Mouse (Mus musculus) hindbrain, embryonic 15.5 days (tissue): ENCODE measurements around the gene Pigz. TPM values are rescaled to one million over a fixed set of nuclear protein-coding genes. Genes with fewer than 3 reads are reported as not detected.
"Not testable (repeated sequence)": the region's sequence is repeated elsewhere in the genome, so short reads cannot be mapped to it uniquely, and the experiment has no call there.

ENCODE experiments used
- ATAC-seq: fragments of 200-750 bp; cut with Nextera tagmentation; 2 replicates; pipeline ENCODE4 v1.8.0; 2017; ENCODE audit warnings: low read depth, moderate number of reproducible peaks, moderate TSS enrichment; ENCODE audit not compliant: low FRiP score
- H3K27ac ChIP-seq: fragments of 300-500 bp; sonication (generic); replicated peaks from 2 replicates; pipeline ENCODE4 v1.5.1; 2015; ENCODE audit warnings: mild to moderate bottlenecking, inconsistent platforms
- H3K27me3 ChIP-seq: fragments of 300-500 bp; sonication (generic); 2 replicates; pipeline ENCODE4 v1.6.1; 2015; ENCODE audit warnings: control low read depth, inconsistent platforms
- H3K36me3 ChIP-seq: fragments of 300-500 bp; sonication (generic); 2 replicates; pipeline ENCODE4 v1.6.1; 2015; ENCODE audit warnings: control low read depth, inconsistent platforms
- H3K4me1 ChIP-seq: fragments of 300-500 bp; sonication (generic); replicated peaks from 2 replicates; pipeline ENCODE4 v1.6.1; 2015; ENCODE audit warnings: control low read depth, inconsistent platforms
- H3K4me2 ChIP-seq: fragments of 300-500 bp; sonication (generic); 2 replicates; pipeline ENCODE4 v1.6.1; 2015; ENCODE audit warnings: moderate library complexity, mild to moderate bottlenecking, inconsistent platforms
- H3K4me3 ChIP-seq: fragments of 300-500 bp; sonication (generic); 2 replicates; pipeline ENCODE4 v1.5.1; 2015; ENCODE audit warnings: mild to moderate bottlenecking, inconsistent platforms
- H3K9ac ChIP-seq: fragments of 300-500 bp; sonication (generic); 2 replicates; pipeline ENCODE4 v1.6.1; 2015; ENCODE audit warnings: inconsistent platforms
- H3K9me3 ChIP-seq: fragments of 300-500 bp; sonication (generic); 2 replicates; pipeline ENCODE4 v1.6.1; 2016; ENCODE audit warnings: control low read depth, inconsistent platforms
- WGBS: fragments of 180-500 bp; shearing (Covaris S2); methylation state at CpG from one replicate; pipeline ENCODE4 v1.1.7; 2015; 5-methylcytosine and 5-hydroxymethylcytosine counted together
- polyA plus RNA-seq: library from polyadenylated mRNA; unstranded; fragments of >200 nt; fragmentation: Nextera tagmentation; extraction: Ambion mirVana; gene quantifications from 2 replicates; pipeline ENCODE4 v1.2.1, GENCODE M21; 2015

Gene Pigz
- polyA plus RNA-seq, 1 experiment from 2014 or later: 4.8 TPM

DNA sequence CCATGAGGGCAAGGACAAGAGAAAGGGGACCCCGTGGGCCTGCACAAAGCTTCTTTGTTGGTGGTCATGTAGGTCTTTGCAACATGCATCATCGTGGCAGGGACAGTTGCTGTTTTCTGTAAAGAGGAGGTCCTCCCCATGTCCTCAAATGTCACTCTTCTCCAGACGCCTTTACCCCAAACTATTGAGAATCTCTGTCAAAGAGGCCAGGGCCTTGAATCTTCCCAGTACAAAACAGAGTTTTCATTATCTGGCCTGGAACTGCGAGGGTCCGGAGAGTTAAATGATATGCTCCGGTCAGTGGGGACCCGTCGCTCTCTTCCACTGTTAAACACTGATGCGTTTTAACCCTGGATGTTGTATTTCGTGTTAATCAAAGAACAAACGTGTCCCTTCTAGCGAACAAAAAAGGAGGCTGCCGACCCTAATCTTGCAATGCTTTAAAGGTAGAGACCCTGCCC lies 929 bp downstream of the Pigz start:
- H3K27ac ChIP-seq: peak overlapping the region; percentile 93
- ATAC-seq: no peak

DNA sequence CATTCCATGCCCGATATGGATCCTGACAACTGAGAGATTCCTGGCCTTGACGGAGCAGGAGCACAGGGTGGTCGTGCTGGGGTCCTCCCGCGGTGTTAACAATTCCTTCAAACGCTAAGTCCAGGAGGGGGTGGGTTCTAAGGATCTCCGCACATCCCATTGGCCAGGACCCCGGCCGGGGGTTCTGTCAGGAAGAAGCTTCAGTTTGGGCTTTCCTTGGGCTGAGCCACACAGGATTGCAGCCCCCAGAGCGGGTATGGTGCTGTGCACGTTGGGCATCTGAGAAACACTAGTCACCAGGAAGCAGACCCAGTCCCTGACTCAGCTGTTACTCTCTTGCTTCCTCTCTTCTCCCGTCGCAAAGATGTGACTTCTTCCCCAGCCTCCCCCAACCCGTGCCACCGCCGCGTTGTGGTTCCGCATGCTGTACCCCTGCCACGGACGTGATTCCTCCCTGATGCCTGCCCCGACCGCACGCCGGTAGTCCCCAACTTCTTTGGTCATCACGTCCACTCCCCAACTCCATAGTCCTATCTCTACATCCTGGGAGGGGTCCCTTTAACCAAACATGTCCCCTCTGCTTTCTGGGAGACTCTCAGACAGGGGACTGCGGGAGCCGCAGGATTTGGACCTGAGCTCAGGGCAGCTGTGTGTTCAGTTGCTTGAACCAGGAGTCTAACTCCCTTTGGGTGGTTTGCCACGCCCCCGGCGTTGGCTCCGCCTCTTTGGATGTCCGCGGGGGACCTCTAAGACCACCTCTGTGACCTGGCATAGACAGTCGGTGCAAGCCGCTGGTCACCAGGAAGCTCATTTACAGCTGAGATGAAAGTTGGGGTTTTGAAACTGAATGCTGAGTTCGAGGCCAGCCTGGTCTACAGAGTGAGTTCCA lies 1.7 kb downstream of the Pigz start:
- Histone ChIP-seq H3K27me3 (no peaks in the 10 kb centered on the region), H3K36me3 (no peaks in the 10 kb centered on the region), H3K4me2 (peak overlapping the region; percentile 78), H3K4me1 (peaks cover 34% of the 10 kb centered on the region), H3K9me3 (no peaks in the 10 kb centered on the region), H3K9ac (peak overlapping the region; percentile 47), H3K4me3 (peak overlapping the region; percentile 37), H3K27ac (peak overlapping the region; percentile 93)
- ATAC-seq: peak; percentile 7; the same call in 1 of the 2 replicates
- WGBS: 4% methylated on average over 36 of the region's 36 CpGs

More for the DNA sequence above, 929 bp downstream of the Pigz start:
- Histone ChIP-seq H3K4me1 (peaks cover 34% of the 10 kb centered on the region), H3K27me3 (no peaks in the 10 kb centered on the region), H3K9ac (peak overlapping the region; percentile 47), H3K4me2 (peak overlapping the region; percentile 78), H3K9me3 (no peaks in the 10 kb centered on the region), H3K4me3 (peak overlapping the region; percentile 37), H3K36me3 (no peaks in the 10 kb centered on the region)
- 8% methylated on average over 13 of the region's 13 CpGs for WGBS

DNA sequence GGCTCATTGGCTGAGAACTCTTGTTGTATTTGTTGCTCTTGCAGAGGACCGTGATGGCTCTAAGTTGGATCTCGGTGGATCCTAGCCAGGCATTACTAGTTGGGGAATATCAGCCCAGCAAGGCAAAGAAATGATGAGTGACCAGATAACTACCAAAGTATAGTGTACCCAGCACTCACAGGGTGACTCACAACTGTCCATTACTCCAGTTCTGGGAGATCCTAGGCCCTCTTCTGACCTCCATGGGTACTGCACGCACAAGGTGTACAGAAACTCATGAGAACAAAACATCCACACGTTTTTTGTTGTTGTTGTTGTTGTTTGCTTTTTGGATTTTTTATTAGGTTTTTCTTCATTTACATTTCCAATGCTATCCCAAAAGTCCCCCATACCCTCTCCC lies 2.9 kb downstream of the Pigz start:
- H3K4me3 ChIP-seq: no peak overlapping the region
- peaks cover 34% of the 10 kb centered on the region for H3K4me1 ChIP-seq
- H3K36me3 ChIP-seq: no peaks in the 10 kb centered on the region
- no peaks in the 10 kb centered on the region for H3K27me3 ChIP-seq
- H3K27ac ChIP-seq: no peak overlapping the region
- 88% methylated on average over 4 of the region's 4 CpGs for WGBS
- no peak overlapping the region for H3K9ac ChIP-seq
- no peak overlapping the region for H3K4me2 ChIP-seq
- no peaks in the 10 kb centered on the region for H3K9me3 ChIP-seq
- ATAC-seq: no peak

DNA sequence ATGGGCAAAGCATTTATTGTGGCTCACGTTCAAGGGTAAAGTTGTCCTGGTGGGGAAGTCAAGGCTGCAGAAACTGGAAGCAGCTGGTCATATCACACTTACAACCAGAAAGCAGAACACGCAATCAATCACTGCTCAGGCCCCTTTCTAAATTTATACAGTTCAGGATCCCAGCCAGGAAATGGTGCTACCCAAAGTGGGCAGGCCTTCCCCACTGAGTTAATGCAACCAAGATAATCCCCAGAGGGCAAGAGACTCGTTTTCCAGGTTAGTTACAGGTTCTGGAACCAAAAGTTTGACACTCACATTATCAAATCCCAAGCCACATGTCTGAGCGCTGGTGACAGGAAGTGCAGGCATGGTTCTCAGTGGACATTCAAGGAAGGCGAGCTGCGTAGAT lies 5.2 kb downstream of the Pigz start:
- no peak overlapping the region for H3K4me2 ChIP-seq
- WGBS: 77% methylated on average over 6 of the region's 6 CpGs
- H3K9ac ChIP-seq: no peak overlapping the region
- H3K27me3 ChIP-seq: no peaks in the 10 kb centered on the region
- no peak for ATAC-seq
- H3K36me3 ChIP-seq: no peaks in the 10 kb centered on the region
- H3K4me3 ChIP-seq: no peak overlapping the region
- peaks cover 22% of the 10 kb centered on the region for H3K4me1 ChIP-seq
- H3K9me3 ChIP-seq: no peaks in the 10 kb centered on the region
- H3K27ac ChIP-seq: no peak overlapping the region

DNA sequence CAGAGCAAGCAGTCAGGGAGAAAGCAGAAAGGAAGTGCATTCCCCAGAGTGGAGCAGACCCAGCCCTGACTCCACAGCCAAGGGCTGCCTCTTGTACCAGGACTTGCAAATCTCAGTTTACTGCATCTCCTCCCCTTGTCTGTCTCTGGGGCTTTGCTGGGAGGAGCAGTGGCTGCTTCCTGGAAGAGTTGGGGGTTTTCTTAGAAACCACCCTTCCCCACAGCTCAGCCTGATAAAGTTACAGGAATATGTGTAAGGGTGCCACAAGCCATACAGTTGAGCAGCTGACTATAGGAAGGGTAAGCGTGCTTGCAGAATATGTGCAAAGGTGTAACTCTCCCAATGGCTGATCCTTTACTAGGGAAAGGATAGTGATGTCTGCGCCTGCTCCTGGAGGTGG lies 6.9 kb downstream of the Pigz start:
- no peak for ATAC-seq
- 70% methylated on average over 2 of the region's 2 CpGs for WGBS
- H3K4me3 ChIP-seq: no peak overlapping the region

DNA sequence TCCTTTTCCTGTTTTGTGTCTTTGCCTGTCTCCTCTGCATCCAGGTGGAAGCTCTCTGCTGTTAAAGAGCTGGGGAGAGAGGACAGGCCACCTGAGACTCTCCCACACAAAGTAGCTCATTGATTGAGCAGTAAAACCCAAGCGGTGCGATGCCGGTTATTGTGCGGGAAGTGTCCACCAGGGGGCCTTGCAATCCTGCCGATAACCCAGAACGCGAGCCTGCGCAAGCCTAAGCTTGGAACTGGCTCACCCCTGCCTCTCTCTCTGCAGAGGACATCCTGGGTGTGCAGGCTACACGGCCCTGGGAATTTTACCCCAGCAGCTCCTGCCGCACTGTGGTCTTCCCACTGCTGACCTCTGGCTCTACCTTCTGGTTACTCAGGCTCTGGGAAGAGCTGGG lies 10.3 kb downstream of the Pigz start:
- no peaks in the 10 kb centered on the region for H3K36me3 ChIP-seq
- ATAC-seq: no peak
- no peak overlapping the region for H3K27ac ChIP-seq
- H3K9ac ChIP-seq: no peak overlapping the region
- H3K4me1 ChIP-seq: peaks cover 40% of the 10 kb centered on the region
- H3K4me2 ChIP-seq: no peak overlapping the region
- WGBS: 4% methylated on average over 10 of the region's 10 CpGs
- H3K9me3 ChIP-seq: no peaks in the 10 kb centered on the region
- no peak overlapping the region for H3K4me3 ChIP-seq
- no peaks in the 10 kb centered on the region for H3K27me3 ChIP-seq

More for the DNA sequence above, 6.9 kb downstream of the Pigz start:
- Histone ChIP-seq H3K4me1 (peaks cover 20% of the 10 kb centered on the region), H3K9me3 (no peaks in the 10 kb centered on the region), H3K36me3 (no peaks in the 10 kb centered on the region), H3K4me2 (no peak overlapping the region), H3K9ac (no peak overlapping the region), H3K27me3 (no peaks in the 10 kb centered on the region), H3K27ac (no peak overlapping the region)

DNA sequence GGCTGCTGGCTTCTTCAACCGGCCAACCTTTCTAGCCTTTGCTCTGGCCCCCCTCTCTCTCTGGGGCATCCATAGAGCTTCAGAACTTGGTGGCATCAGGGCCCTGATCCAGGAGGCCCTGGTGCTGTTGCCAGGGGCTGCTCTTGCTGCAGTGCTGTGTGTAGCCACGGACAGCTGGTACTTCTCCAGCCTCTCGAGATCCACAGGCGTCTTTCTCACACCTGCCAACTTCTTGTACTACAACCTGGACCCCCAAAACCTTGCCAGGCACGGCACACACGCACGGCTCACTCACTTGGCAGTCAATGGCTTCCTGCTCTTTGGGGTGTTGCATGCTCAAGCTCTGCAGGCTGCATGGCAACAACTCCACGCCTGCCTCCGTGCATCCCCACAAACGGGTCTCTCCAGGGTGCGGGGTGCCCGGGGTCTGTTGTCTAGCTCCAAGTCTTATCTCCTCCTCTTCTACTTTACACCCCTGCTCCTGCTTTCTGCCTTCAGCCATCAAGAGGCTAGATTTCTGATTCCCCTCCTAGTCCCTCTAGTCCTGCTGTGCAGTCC lies 11.1 kb downstream of the Pigz start:
- Histone ChIP-seq H3K9me3 (no peaks in the 10 kb centered on the region), H3K4me3 (no peak overlapping the region), H3K4me2 (no peak overlapping the region), H3K9ac (no peak overlapping the region), H3K27ac (no peak overlapping the region), H3K4me1 (peaks cover 48% of the 10 kb centered on the region), H3K36me3 (no peaks in the 10 kb centered on the region), H3K27me3 (no peaks in the 10 kb centered on the region)
- no peak for ATAC-seq
- WGBS: 88% methylated on average over 12 of the region's 12 CpGs

DNA sequence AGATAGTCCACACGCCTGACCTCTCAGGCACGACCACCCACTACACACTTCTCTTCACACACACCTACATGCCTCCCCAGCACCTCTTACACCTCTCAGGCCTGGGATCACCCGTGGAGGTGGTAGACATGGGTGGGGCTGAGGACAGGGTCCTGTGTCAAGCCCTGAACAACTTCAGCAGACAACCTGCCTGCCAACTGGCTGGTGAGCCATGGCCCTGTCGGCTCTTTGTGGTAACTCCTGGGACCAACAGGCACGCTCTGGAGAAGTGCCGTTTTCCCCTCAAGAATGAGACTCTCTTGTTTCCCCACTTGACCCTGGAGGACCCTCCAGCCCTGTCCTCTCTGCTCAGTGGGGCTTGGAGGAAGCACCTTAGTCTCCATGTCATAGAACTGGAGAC lies 11.7 kb downstream of the Pigz start:
- Histone ChIP-seq H3K36me3 (no peaks in the 10 kb centered on the region), H3K9ac (no peak overlapping the region), H3K27ac (no peak overlapping the region), H3K4me1 (peaks cover 52% of the 10 kb centered on the region), H3K4me3 (no peak overlapping the region), H3K4me2 (no peak overlapping the region), H3K27me3 (no peaks in the 10 kb centered on the region), H3K9me3 (no peaks in the 10 kb centered on the region)
- WGBS: 88% methylated on average over 6 of the region's 6 CpGs
- ATAC-seq: no peak

DNA sequence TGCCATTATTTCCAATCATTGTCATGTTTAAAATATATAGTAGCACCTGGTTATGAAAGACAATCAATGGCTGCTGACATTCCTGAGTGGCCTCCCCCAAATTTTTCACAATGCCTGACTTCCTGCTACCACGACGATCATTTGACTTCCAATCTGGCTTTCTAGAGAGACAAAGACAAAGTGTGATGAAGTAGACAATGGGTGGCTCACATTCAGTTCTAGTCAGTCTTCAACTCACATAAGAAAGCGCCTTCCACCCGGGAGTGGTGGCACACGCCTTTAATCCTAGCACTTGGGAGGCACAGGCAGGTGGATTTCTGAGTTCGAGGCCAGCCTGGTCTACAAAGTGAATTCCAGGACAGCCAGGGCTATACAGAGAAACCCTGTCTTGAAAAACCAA lies 12.3 kb downstream of the Pigz start:
- 87% methylated on average over 6 of the region's 6 CpGs for WGBS
- not testable (repeated sequence) for ATAC-seq, H3K9ac ChIP-seq, H3K27ac ChIP-seq, H3K9me3 ChIP-seq, H3K27me3 ChIP-seq, H3K36me3 ChIP-seq, H3K4me3 ChIP-seq
- H3K4me1 ChIP-seq: peaks cover 52% of the 10 kb centered on the region
- peak overlapping the region; percentile 83; the same call in 1 of the 2 replicates for H3K4me2 ChIP-seq

DNA sequence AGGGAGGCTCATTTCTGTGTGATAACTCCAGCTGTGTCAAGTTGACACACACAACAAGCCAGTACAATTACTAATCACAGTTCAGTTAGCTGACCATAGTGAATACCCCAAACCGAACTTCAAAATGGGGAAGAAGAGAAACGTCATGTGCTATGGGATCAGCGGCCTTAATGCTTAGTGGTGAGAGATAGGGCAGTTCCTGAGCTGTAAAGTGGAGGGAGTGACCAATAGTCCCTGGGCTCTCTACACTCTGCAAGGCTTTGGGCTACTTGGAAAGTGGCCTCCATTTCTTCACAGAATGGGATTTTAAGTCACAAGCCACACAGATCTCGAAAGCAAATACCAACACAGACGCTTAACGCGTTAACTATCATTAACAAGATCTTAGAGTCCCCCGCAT lies 13.7 kb downstream of the Pigz start:
- Histone ChIP-seq H3K36me3 (peaks cover 6% of the 10 kb centered on the region; the same call in 1 of the 2 replicates), H3K4me2 (peak overlapping the region; percentile 83), H3K4me1 (peaks cover 52% of the 10 kb centered on the region), H3K9me3 (no peaks in the 10 kb centered on the region), H3K4me3 (peak overlapping the region; percentile 96), H3K27me3 (no peaks in the 10 kb centered on the region), H3K9ac (peak overlapping the region; percentile 92), H3K27ac (peak overlapping the region; percentile 95)
- WGBS: 33% methylated on average over 8 of the region's 8 CpGs
- ATAC-seq: no peak

DNA sequence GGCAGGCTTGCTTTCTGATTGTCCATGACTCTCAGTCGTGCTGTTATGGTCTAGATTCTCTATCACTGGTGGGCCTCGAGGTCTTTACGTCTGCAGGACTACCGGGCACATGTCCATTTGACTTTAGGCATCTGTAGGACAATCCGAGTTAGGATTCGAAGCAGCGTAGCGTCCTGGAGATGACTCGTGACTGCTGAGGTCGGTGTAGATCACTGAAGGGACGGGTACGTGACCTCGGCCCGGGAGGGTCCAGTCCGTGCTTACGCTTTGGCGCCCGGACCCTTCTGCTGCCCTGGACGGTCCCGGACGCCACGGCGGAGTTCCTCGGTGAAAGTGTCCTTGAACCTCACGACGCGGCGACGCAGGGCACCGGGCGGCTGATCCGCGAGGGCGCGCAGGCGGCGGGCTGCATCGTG lies 14.3 kb downstream of the Pigz start:
- WGBS: 0% methylated on average over 38 of the region's 38 CpGs
- H3K4me1 ChIP-seq: peaks cover 52% of the 10 kb centered on the region

DNA sequence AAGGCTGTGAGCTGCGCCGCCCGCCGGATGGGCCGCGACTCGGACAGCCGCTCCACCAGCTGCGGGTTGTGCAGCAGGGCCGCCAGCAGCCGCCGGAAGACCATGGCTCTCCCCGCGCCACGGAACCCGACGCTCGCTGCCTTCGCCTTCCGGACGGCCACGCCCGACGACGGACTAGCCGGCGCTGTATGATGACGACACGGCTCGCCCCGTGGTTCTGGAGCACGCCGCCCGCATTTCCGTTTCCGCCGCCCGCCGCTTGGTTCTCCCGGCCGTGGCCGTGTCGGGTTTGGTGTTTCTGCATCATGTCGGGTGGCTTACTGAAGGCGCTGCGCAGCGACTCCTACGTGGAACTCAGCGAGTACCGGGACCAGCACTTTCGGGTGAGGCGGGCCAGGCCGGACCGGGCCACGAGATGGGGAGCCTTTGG lies 14.7 kb downstream of the Pigz start, which contains the start of the genes 0610012G03Rik and Ncbp2:
0610012G03Rik (minus strand) TSS at position 150 of the 430 bp plus-strand sequence.
Ncbp2 (plus strand) TSS at position 169 of the 430 bp plus-strand sequence.
- ATAC-seq: peak; percentile 92
- Histone ChIP-seq H3K4me1 (peaks cover 52% of the 10 kb centered on the region), H3K9ac (peak within 1 kb of the TSS; percentile 92), H3K4me3 (peak within 1 kb of the TSS; percentile 96), H3K27me3 (no peaks in the 10 kb centered on the region), H3K4me2 (peak within 1 kb of the TSS; percentile 83), H3K9me3 (no peaks in the 10 kb centered on the region), H3K36me3 (peaks cover 6% of the 10 kb centered on the region; the same call in 1 of the 2 replicates), H3K27ac (peak within 1 kb of the TSS; percentile 95)
- WGBS: under 1% methylated on average over 54 of the region's 55 CpGs

More for the DNA sequence above, 14.3 kb downstream of the Pigz start:
- H3K27ac ChIP-seq: peak overlapping the region; percentile 95
- peaks cover 6% of the 10 kb centered on the region; the same call in 1 of the 2 replicates for H3K36me3 ChIP-seq
- H3K4me3 ChIP-seq: peak overlapping the region; percentile 96
- H3K9ac ChIP-seq: peak overlapping the region; percentile 92
- ATAC-seq: no peak; the same call in 1 of the 2 replicates
- H3K27me3 ChIP-seq: no peaks in the 10 kb centered on the region
- peak overlapping the region; percentile 83 for H3K4me2 ChIP-seq
- H3K9me3 ChIP-seq: no peaks in the 10 kb centered on the region
